Mouse (Mus musculus) MEL (cell line): ENCODE data around the gene Prkag1. TPM values are rescaled to one million over a fixed set of nuclear protein-coding genes. Genes with fewer than 3 reads are reported as not detected.

Experiments
- DNase-seq: peaks from one replicate; pipeline ENCODE4 v3.0.0; 2011; ENCODE audit warnings: low read depth, low spot score
- H3K27ac ChIP-seq: 2 replicates; pipeline ENCODE4 v1.5.1; 2012; ENCODE audit warnings: low read depth, mild to moderate bottlenecking, control low read depth, low read length, moderate library complexity; ENCODE audit not compliant: control insufficient read depth
- H3K27me3 ChIP-seq, 2 experiments: fragments of 150-350 bp in 1 of 2; sonication (generic) in 1 of 2; 2 replicates each; pipeline ENCODE4 v1.6.1; 2012; ENCODE audit warnings: low read length in 2 of 2, mild to moderate bottlenecking in 2 of 2, improper control_type of control experiment in 1 of 2, moderate library complexity in 1 of 2; ENCODE audit not compliant: insufficient read depth in 2 of 2, control insufficient read depth in 1 of 2
- H3K36me3 ChIP-seq, 2 experiments: 2 replicates each; pipeline ENCODE4 v1.6.1; 2012 to 2014; ENCODE audit warnings: low read length in 2 of 2, improper control_type of control experiment in 1 of 2, inconsistent platforms in 1 of 2, mild to moderate bottlenecking in 1 of 2; ENCODE audit not compliant: insufficient read depth in 2 of 2, control insufficient read depth in 1 of 2
- H3K4me1 ChIP-seq, 2 experiments: fragments of 150-350 bp in 1 of 2; sonication (generic) in 1 of 2; 2 replicates each; pipeline ENCODE4 v1.6.1; 2012; ENCODE audit warnings: low read length in 2 of 2, improper control_type of control experiment in 1 of 2, mild to moderate bottlenecking in 1 of 2; ENCODE audit not compliant: insufficient read depth in 2 of 2, control insufficient read depth in 1 of 2
- H3K4me3 ChIP-seq, 2 experiments: fragments of 150-350 bp in 1 of 2; sonication (generic) in 1 of 2; 2 replicates each; pipeline ENCODE4 v1.5.1; 2012; ENCODE audit warnings: low read depth in 2 of 2, low read length in 2 of 2, mild to moderate bottlenecking in 2 of 2, moderate library complexity in 2 of 2, control low read depth in 1 of 2, improper control_type of control experiment in 1 of 2; ENCODE audit not compliant: control insufficient read depth in 1 of 2, insufficient read depth in 1 of 2
- H3K79me2 ChIP-seq: 2 replicates; pipeline ENCODE4 v1.6.1; 2012; ENCODE audit warnings: mild to moderate bottlenecking, low read length, moderate library complexity; ENCODE audit not compliant: control insufficient read depth, poor library complexity, insufficient read depth
- H3K9ac ChIP-seq: 2 replicates; pipeline ENCODE4 v1.6.1; 2012; ENCODE audit warnings: low read depth, mild to moderate bottlenecking, control low read depth, low read length, moderate library complexity; ENCODE audit not compliant: control insufficient read depth, poor library complexity, severe bottlenecking
- H3K9me3 ChIP-seq: fragments of 150-350 bp; sonication (generic); replicated peaks from 2 replicates; pipeline ENCODE4 v1.6.1; 2012; ENCODE audit warnings: mild to moderate bottlenecking, low read length, improper control_type of control experiment, moderate library complexity; ENCODE audit not compliant: insufficient read depth
- CHD1 ChIP-seq: IDR thresholded peaks from 2 replicates; pipeline ENCODE4 v1.6.1; 2012; ENCODE audit warnings: low read depth, mild to moderate bottlenecking, inconsistent platforms, low read length, improper control_type of control experiment
- CHD2 ChIP-seq: IDR thresholded peaks from 2 replicates; pipeline ENCODE4 v1.6.1; 2011; ENCODE audit warnings: low read length, improper control_type of control experiment
- E2F4 ChIP-seq: IDR thresholded peaks from 2 replicates; pipeline ENCODE4 v1.6.1; 2011; ENCODE audit warnings: low read depth, low read length, improper control_type of control experiment, borderline replicate concordance
- EP300 ChIP-seq, 2 experiments: IDR thresholded peaks; 2 replicates each; pipeline ENCODE4 v1.6.1; 2011; ENCODE audit warnings: improper control_type of control experiment in 2 of 2, low read length in 2 of 2, low read depth in 1 of 2, mild to moderate bottlenecking in 1 of 2
- ETS1 ChIP-seq: IDR thresholded peaks from 2 replicates; pipeline ENCODE4 v1.6.1; 2012; ENCODE audit warnings: low read depth, mild to moderate bottlenecking, inconsistent platforms, low read length, improper control_type of control experiment, moderate library complexity
- HCFC1 ChIP-seq: IDR thresholded peaks from 2 replicates; pipeline ENCODE4 v1.6.1; 2012; ENCODE audit warnings: low read depth, mild to moderate bottlenecking, inconsistent platforms, low read length, improper control_type of control experiment, moderate library complexity
- JUND ChIP-seq: IDR thresholded peaks from 2 replicates; pipeline ENCODE4 v1.6.1; 2011; ENCODE audit warnings: low read depth, mild to moderate bottlenecking, improper control_type of control experiment, low read length
- KAT2A ChIP-seq: conservative IDR thresholded peaks from 2 replicates; pipeline ENCODE4 v1.6.1; 2012; ENCODE audit warnings: low read depth, low read length, improper control_type of control experiment, inconsistent platforms
- MAFK ChIP-seq: IDR thresholded peaks from 2 replicates; pipeline ENCODE4 v1.6.1; 2011; ENCODE audit warnings: low read depth, mild to moderate bottlenecking, low read length, improper control_type of control experiment, borderline replicate concordance
- MAX ChIP-seq: IDR thresholded peaks from 2 replicates; pipeline ENCODE4 v1.6.1; 2011; ENCODE audit warnings: low read length, improper control_type of control experiment
- MAZ ChIP-seq: IDR thresholded peaks from 2 replicates; pipeline ENCODE4 v1.6.1; 2012; ENCODE audit warnings: low read depth, mild to moderate bottlenecking, inconsistent platforms, low read length, improper control_type of control experiment
- MEF2A ChIP-seq: IDR thresholded peaks from 2 replicates; pipeline ENCODE4 v1.6.1; 2014; ENCODE audit warnings: low read depth, mild to moderate bottlenecking, inconsistent platforms, low read length, improper control_type of control experiment; ENCODE audit not compliant: poor library complexity, insufficient replicate concordance, severe bottlenecking; ENCODE audit errors: extremely low read depth
- MXI1 ChIP-seq: IDR thresholded peaks from 2 replicates; pipeline ENCODE4 v1.6.1; 2011; ENCODE audit warnings: mild to moderate bottlenecking, low read depth, low read length, improper control_type of control experiment
- MYB ChIP-seq: IDR thresholded peaks from 2 replicates; pipeline ENCODE4 v1.6.1; 2011; ENCODE audit warnings: mild to moderate bottlenecking, low read depth, low read length, improper control_type of control experiment
- MYC ChIP-seq: IDR thresholded peaks from 2 replicates; pipeline ENCODE4 v1.6.1; 2011; ENCODE audit warnings: low read depth, mild to moderate bottlenecking, low read length, improper control_type of control experiment, moderate library complexity
- NELFE ChIP-seq: IDR thresholded peaks from 2 replicates; pipeline ENCODE4 v1.6.1; 2011; ENCODE audit warnings: low read depth, low read length, improper control_type of control experiment
- POLR2AphosphoS2 ChIP-seq: IDR thresholded peaks from 2 replicates; pipeline ENCODE4 v1.6.1; 2011; ENCODE audit warnings: low read length, improper control_type of control experiment
- POLR2AphosphoS5 ChIP-seq: IDR thresholded peaks from 2 replicates; pipeline ENCODE4 v1.6.1; 2012; ENCODE audit warnings: low read depth, borderline replicate concordance, mild to moderate bottlenecking, inconsistent platforms, low read length, moderate library complexity, mixed read lengths
- SMC3 ChIP-seq: IDR thresholded peaks from 2 replicates; pipeline ENCODE4 v1.6.1; 2011; ENCODE audit warnings: low read depth, low read length, improper control_type of control experiment
- TAL1 ChIP-seq: IDR thresholded peaks from 2 replicates; pipeline ENCODE4 v1.6.1; 2012; ENCODE audit warnings: mild to moderate bottlenecking, inconsistent platforms, low read length, moderate library complexity, mixed read lengths
- TCF12 ChIP-seq: IDR thresholded peaks from 2 replicates; pipeline ENCODE4 v1.6.1; 2014; ENCODE audit warnings: low read depth, mild to moderate bottlenecking, inconsistent platforms, low read length, improper control_type of control experiment, moderate library complexity
- UBTF ChIP-seq: IDR thresholded peaks from 2 replicates; pipeline ENCODE4 v1.6.1; 2012; ENCODE audit warnings: low read depth, mild to moderate bottlenecking, inconsistent platforms, low read length, improper control_type of control experiment, moderate library complexity, borderline replicate concordance; ENCODE audit not compliant: insufficient read depth
- USF2 ChIP-seq, 2 experiments: IDR thresholded peaks; 2 replicates each; pipeline ENCODE4 v1.6.1; 2011 to 2012; ENCODE audit warnings: improper control_type of control experiment in 2 of 2, low read length in 2 of 2, borderline replicate concordance in 1 of 2, inconsistent platforms in 1 of 2, low read depth in 1 of 2, mild to moderate bottlenecking in 1 of 2; ENCODE audit not compliant: insufficient read depth in 1 of 2
- ZMIZ1 ChIP-seq: IDR thresholded peaks from 2 replicates; pipeline ENCODE4 v1.6.1; 2012; ENCODE audit warnings: low read depth, mild to moderate bottlenecking, inconsistent platforms, low read length, improper control_type of control experiment, moderate library complexity
- polyA plus RNA-seq, 2 experiments: library from polyadenylated mRNA; stranded (reverse) in 1 of 2; unstranded in 1 of 2; fragments of >175 nt in 1 of 2; fragments of >200 nt in 1 of 2; gene quantifications; 2 replicates each; pipeline versions ENCODE4 v1.2.1 to v1.2.4; 2012; ENCODE audit warnings: low replicate concordance in 2 of 2, low read depth in 1 of 2; ENCODE audit not compliant: insufficient read length in 2 of 2, insufficient read depth in 1 of 2, missing spikeins in 1 of 2
- total RNA-seq: library from RNA; depleted of rRNA; stranded (reverse); fragments of 300-350 nt; gene quantifications from 2 replicates; pipeline ENCODE4 v1.2.3, GENCODE M21; 2012

Prkag1 gene
- total and polyA plus RNA-seq, 3 experiments = 122 to 348 (median 141) TPM

DNA sequence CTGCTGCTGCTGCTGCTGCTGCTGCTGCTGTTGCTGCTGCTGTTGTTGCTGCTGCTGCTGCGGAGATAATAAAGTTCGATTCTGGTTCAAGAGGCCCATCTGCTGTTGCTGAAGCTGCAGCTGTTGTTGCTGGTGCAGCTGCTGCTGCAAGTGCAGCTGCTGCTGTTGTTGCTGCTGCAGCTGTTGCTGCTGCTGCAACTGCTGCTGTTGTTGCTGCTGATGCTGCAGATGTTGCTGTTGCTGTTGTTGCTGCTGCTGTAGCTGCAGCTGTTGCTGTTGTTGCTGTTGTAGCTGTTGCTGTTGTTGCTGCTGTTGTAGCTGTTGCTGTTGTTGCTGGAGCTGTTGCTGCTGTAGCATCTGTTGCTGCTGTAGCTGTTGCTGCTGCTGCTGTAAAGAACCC lies 13.8 kb upstream of the Prkag1 start:
- Histone ChIP-seq H3K27me3 (no peaks in the 10 kb centered on the region), H3K27ac (no peak overlapping the region), H3K9me3 (no peaks in the 10 kb centered on the region), H3K4me1 (no peaks in the 10 kb centered on the region), H3K79me2 (no peaks in the 10 kb centered on the region; the same call in 1 of the 2 replicates), H3K36me3 (peaks cover 0 to 33% of the 10 kb centered on the region in 2 experiments; a peak in 2 of 4 replicates), H3K4me3 (no peak overlapping the region), H3K9ac (no peak overlapping the region)
- no peak for DNase-seq
- no peak for TF ChIP-seq POLR2AphosphoS2
- TF ChIP-seq MXI1 = no peak
- no peak for TF ChIP-seq USF2 (IDR thresholded peaks at IDR 0.05; ENCODE audit: borderline replicate concordance in 1 of 2, insufficient read depth in 1 of 2, low read depth in 1 of 2, low read length in 2 of 2)
- TF ChIP-seq JUND = no peak
- no peak for TF ChIP-seq E2F4
- TF ChIP-seq EP300 (IDR thresholded peaks at IDR 0.05; ENCODE audit: low read depth in 1 of 2, low read length in 2 of 2) = no peak
- no peak for TF ChIP-seq TAL1
- TF ChIP-seq MAFK = no peak
- no peak for TF ChIP-seq KAT2A
- no peak for TF ChIP-seq ZMIZ1
- no peak for TF ChIP-seq HCFC1
- TF ChIP-seq MYC = no peak
- no peak for TF ChIP-seq POLR2AphosphoS5
- no peak for TF ChIP-seq NELFE
- TF ChIP-seq CHD1 = no peak

DNA sequence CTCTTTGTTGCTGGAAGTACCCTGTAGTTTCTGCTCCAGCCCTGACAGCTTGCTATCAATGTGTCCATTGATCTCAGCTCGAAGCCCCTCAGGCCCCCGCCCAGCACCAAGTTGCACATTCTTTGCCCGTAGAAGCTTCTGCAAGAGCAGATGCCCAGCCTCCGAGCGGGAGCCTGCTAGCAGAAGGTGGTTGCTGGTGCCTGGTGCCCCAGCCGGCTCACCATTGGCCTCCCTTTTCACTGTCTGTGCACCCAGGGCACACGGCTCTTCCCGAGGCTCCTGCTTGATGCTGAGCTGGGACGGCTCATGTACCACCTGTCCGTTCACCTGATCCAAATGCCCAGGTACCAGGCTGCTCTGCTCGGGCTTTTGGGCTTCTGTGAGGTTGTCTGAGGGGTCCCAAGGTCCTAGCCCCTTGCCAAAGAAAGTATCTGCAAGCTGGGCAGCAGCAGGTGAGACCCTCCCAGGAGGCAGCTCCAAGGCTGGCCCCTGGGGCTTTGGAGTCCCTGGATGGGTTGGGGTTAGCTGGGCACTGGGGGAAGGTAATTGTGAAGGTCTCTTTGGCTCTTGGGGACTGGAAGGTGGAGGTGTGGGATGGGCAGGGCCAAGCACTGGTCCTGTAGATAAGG lies 12.4 kb upstream of the Prkag1 start:
- Histone ChIP-seq H3K9me3 (no peaks in the 10 kb centered on the region), H3K79me2 (no peaks in the 10 kb centered on the region), H3K36me3 (peaks cover 0 to 30% of the 10 kb centered on the region in 2 experiments; a peak in 2 of 4 replicates), H3K4me3 (no peak overlapping the region), H3K4me1 (no peaks in the 10 kb centered on the region), H3K9ac (no peak overlapping the region), H3K27me3 (no peaks in the 10 kb centered on the region), H3K27ac (no peak overlapping the region)
- no peak for DNase-seq
- TF ChIP-seq EP300 (IDR thresholded peaks at IDR 0.05; ENCODE audit: low read depth in 1 of 2, low read length in 2 of 2) (no peak), UBTF (no peak), CHD2 (no peak), MEF2A (no peak), TAL1 (no peak), ETS1 (no peak), USF2 (IDR thresholded peaks at IDR 0.05; ENCODE audit: borderline replicate concordance in 1 of 2, insufficient read depth in 1 of 2, low read depth in 1 of 2, low read length in 2 of 2) (no peak), TCF12 (no peak), SMC3 (no peak), MYB (no peak), MAX (no peak), MAZ (no peak)
